Mouse (Mus musculus) urinary bladder, postnatal 4 days (tissue): ENCODE measurements around the gene Stkld1.
"Not testable (repeated sequence)": the region's sequence is repeated elsewhere in the genome, so short reads cannot be mapped to it uniquely, and the experiment has no call there.

Experiments used
- DNase-seq, 2 experiments: peaks; one replicate each; pipeline ENCODE4 v3.0.0; 2021 to 2022; ENCODE audit warnings: low spot score in 2 of 2

Stkld1 gene

GRCm38 (mm10) chr2:26933304-26934055, at the start of gene Stkld1, which contains the start of gene Surf4:
Stkld1 (plus strand) TSS chr2:26934047.
Surf4 (minus strand) TSS chr2:26933928.
- peak; percentile 92 for DNase-seq

- not testable (repeated sequence) for DNase-seq
Observed at GRCm38 (mm10) chr2:26885541-26885940, 48.3 kb upstream of the Stkld1 start.

DNA sequence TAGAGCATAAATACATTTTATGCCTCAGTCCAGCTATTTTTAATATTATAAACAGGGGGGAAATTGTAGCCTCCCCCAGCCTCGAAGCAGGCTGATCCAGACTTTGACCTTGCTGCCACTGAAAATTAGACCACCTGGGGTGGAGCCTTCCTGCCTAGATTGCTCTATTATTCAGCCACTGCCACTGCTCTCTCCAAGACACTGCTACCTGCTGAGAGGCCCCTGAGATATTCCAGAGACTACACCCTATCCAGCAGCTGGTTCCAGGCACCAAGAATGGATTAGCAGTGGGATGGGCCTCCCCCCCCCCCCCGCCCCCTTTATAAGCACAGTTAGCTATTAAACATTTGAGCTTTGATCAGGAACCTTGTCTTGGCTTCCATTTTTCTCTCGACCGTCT, 47.7 kb upstream of the Stkld1 start:
- DNase-seq = not testable (repeated sequence)

GRCm38 (mm10) chr2:26895898-26896297, 37.9 kb upstream of the Stkld1 start:
- no peak for DNase-seq

DNA sequence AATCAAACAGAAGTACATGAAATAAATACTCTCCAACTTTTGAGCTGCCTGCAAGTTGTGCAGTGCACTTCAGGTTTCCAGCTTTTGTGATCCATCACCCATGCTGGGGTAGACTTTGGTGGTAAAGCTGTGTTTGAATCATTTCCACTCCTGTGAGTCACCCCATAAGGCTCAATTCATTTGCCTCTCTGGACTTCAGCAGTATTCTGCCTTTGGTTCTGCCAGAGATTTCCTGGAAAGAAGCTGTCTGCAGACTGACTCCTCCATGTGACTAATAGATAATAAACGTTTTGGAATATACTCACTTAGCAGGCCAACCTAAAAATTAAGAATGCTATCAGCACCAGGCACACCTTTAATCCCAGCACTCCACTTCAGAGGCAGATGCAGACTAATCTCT, 33.1 kb upstream of the Stkld1 start:
- no peak for DNase-seq

DNA sequence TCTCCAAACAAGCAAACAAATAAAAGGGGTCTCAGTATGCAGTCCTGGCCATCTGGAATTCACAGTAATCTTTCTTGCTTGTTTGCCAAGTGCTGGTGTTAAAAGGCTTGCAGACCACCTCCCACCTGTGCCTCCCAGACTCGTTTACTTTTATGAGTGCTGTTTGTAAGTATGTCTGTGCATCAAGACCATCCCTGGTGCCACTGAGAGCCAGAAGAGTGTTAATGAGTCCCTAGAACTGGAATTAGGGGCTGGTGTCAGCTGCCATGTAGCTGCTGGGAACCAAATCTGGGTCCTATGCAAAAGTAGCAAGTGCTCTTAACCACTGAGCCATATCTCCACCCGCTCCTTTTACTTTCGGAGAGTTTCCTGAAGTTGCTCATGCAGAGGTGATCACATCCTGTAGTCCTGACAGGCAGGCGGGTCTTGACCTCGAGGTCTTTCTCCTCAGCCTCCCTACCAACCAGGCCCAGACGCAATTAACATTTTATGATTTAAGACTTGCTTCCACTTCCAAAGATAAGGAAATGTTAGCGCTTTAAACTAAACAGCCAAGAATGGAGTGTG, 31.9 kb upstream of the Stkld1 start:
- DNase-seq = no peak

DNA sequence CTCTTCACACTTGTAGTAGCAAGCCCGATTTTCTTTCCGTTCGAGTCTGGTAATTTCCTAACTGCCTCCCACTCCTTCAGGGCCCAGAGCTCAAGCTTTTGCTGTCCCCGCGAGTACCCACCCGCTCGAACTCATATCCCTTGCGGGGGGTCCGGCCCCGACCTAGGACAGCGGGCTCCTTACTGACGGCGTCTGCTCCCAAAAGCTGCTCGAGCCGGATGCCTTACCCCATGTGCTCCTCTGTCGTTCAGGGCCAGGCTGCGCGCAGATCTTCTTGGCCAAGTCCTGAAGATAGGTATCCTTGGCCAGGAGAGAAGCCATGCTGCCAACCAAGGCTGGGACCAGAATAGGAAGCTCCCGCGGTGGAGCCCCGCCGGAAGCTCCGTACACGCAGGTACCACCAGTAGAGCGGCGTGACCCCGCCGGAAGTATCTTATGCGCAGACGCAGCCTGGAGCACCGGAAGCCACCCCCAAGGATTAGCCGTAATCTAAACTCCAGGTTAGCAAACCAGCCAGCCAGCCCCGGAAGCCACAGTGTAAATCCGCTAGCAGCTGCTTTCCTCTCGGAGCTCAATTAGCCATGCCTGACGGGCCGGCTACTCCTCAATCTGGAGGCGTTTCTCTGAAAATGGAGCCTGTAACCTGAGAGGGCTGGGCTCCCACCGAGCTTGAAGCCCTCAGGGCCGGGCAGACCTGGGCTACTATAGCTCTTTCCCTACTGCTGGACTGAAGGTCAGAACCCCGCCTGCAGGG, 31.2 kb upstream of the Stkld1 start, which contains the start of gene Surf6:
Gene Surf6, minus strand, starts transcription at position 413 of the 754 bp plus-strand sequence.
- peak; percentile 92 to 93 for DNase-seq

DNA sequence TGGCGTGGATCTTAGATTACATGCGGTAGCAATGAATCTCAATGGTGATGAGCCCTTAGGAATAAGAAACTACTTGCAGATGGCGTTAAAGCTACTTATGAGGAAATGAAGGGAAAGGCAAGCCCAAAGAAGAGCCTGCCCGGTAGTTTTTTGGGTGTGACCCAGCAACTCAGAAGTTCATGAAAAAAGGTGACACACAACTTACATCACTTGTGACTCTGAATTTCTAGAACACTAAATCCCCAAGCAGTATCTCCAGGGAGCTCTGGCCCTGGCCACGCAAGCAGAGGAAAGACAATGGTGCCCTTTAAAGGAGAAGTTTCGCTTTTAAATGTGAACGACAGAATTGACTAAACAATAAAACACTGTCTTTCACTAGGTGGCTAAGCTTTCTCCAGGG, 30.5 kb upstream of the Stkld1 start:
- DNase-seq = no peak

- DNase-seq = no peak
Observed at GRCm38 (mm10) chr2:26905936-26906335, 27.9 kb upstream of the Stkld1 start.

DNA sequence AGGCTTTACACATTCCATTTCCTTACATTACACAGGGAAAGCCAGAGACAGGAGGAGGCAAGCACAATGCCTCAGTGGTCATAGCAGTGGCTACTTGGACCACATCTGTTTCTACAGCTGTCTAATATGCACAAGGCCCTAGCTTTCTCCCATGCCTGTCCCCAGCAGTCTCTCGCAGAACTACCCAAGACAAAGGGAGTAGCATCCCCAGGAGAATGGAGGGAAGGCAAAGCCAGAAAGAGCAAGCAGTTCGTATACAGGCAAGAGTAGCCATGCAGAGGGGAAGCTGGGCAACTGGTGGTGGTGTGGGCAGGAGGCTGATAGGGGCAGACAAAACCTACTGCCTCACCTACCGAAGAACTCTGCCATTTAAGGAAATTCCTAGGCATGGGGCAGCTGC, 27.4 kb upstream of the Stkld1 start:
- no peak for DNase-seq

DNA sequence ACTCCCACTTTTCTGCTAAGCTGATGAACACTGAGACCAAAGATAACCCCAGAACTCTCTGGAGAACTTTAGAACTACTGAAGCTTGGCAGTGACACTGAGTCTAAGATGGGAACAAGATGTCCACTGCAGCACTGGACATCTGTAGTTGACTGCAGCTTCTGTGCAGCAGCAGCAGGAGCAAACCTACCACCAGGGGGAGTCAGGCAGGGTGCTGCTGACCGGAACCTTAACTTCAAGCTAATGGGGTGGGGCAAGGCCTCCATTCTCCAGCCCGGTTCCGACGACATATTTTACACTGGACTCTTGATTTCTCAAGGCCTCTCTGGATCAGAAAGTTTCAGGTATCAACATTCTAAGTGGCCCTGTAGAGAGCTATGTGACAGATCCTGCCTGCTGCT, 26.7 kb upstream of the Stkld1 start:
- peak in 1 of 2 experiments; percentile 38 for DNase-seq

- DNase-seq = no peak
Observed at GRCm38 (mm10) chr2:26908710-26909386, 25.0 kb upstream of the Stkld1 start.

- no peak for DNase-seq
Observed at GRCm38 (mm10) chr2:26909387-26909784, 24.5 kb upstream of the Stkld1 start.

DNA sequence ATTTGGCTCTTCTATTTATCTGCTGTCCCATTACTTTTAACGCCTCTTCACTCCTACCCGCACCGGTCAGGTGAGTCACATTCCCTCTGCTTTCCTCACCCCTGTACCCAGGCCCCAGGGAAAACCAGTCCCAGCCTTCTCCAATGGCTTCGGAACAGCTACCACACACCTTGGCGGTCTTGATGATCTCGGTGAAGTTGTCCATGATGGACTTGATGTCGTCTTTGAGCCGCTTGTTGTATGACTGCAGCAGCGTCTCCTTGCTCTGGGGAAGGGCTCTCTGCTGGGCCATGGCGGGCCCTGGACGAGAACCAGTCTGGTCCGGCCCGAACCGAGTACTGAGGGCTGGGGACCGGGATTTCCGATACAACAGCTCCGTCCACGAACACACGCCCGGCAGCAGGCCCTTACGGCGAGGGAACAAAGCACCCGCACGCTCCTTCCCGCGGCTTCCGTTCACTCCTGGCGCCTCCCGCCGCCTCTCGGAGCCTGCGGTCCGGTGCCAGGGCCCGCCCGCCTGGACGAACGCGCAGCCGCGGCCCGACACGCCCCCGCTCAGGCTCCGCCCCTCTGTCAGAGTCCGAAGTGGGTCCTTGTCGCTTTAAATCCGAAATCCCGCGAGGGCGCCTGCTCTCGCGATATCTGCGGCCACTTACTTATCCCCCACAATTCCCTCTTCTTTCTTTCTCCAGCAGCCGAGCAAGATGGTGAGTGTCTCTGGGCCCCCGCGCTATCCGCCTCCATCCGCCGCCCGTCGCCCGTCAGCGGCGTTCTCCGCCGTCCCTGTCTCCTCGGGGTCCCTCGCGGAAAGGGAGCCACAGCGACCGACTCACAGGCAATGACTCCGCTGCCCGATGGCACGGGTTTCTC, 23.5 kb upstream of the Stkld1 start, which contains the start of the genes Med22 and Rpl7a:
Gene Med22, minus strand, starts transcription at position 554 of the 870 bp plus-strand sequence.
Gene Rpl7a, plus strand, starts transcription at position 641 of the 870 bp plus-strand sequence.
- DNase-seq = peak; percentile 99 to 100

GRCm38 (mm10) chr2:26910994-26911765, 22.7 kb upstream of the Stkld1 start:
- DNase-seq = no peak

DNA sequence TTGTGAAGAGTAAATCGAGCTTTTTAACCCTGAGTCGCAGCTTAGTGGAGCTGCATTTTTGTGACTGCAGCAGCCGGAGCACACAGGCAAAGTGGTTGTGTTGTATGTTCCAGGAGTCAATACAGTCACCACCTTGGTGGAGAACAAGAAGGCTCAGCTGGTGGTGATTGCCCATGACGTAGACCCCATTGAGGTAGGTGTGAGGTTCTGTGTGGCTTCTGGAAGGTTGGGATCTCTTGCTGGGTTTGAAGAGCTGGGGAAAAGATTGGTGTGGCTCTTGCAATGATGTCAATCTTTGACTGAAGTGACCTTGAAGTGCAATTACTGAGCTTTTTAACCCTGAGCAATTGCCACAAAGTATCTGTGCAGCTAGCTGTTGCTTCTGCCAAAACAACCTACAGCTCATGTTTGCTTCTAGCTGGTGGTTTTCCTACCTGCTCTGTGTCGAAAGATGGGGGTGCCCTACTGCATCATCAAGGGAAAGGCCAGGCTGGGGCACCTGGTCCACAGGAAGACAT, 21.5 kb upstream of the Stkld1 start:
- no peak for DNase-seq

GRCm38 (mm10) chr2:26913416-26914147, 20.3 kb upstream of the Stkld1 start:
- no peak for DNase-seq

DNA sequence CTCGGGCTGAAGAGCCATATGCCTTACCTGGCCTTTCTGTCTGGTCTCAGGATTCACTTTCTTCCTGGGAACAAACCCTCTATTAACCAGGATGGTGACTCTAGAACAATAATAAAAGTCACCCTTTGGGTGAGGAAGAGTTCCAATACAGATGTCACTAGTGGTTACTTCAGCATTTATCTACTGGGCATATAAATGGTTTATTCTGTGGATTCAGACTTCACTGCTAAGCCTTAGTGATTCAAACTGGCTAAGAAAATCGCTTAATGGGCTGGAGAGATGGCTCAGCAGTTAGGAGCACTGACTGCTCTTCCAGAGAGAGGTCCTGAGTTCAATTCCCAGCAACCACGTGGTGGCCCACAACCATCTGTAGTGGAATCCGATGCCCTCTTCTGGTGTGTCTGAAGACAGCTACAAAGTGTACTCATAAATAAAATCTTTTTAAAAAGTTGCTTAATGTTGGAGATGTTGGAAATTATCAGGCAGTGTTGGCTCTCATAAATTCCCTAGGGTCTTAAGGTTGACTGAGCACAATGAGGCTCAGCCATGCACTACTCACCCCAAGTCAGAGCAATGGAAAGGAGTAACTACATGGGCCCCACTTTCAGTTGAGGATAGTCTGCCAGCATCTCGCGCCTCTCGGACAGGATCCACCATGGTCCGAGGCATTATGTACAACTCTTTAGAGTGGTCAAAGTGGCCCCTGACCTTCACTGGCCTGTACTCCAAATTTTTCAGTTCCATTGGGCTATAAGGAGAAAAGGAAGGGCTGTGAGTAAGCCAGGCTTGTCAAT, 19.5 kb upstream of the Stkld1 start:
- no peak for DNase-seq
